Mouse (Mus musculus) heart, postnatal 25 days (tissue): ENCODE measurements around the gene Csrnp3. TPM values are rescaled to one million over a fixed set of nuclear protein-coding genes. Genes with fewer than 3 reads are reported as not detected.
"Not testable (repeated sequence)": the region's sequence is repeated elsewhere in the genome, so short reads cannot be mapped to it uniquely, and the experiment has no call there.

ENCODE experiments used
- DNase-seq: peaks from one replicate; pipeline ENCODE4 v3.0.0; 2022; ENCODE audit warnings: low spot score
- intact Hi-C: fragments of 180-260 bp; cut with DNase I; formaldehyde crosslinking; loops from one replicate; pipeline ENCODE4 v1.15.1; 2025
- total RNA-seq, 2 experiments: library from RNA; stranded (reverse); gene quantifications; 2 replicates each; pipeline ENCODE4 v1.2.3; 2021

Csrnp3 gene
- under 1 TPM; 0.22 to 0.23 TPM for total RNA-seq

DNA sequence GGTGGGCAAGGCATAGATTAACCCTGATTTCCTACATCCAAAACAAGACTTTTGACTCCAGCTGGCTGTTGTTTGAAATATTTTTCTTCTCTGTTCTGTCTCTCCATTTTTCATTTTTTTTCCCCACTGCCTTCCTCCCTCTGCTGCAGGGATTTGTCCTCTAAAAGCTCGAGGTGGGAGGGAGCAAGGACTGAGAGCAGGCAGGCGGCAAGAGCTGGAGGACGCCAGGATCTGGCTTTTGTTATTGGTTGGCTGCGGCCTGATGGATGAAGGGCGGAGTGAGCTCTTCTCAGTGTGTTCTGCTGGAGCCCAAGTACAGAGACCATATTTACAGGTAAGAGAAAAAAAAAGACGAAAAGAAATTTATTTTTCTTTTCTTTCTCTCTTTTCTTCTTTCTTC, at the start of gene Csrnp3:
Gene Csrnp3 (plus strand): TSS at position 217 of the 400 bp plus-strand sequence.
- DNase-seq, result no peak
- intact Hi-C loops, result no loop called here

GRCm38 (mm10) chr2:65801054-65801709, 44.4 kb upstream of the Csrnp3 start:
- intact Hi-C loops, result no loop called here
- DNase-seq, result no peak

DNA sequence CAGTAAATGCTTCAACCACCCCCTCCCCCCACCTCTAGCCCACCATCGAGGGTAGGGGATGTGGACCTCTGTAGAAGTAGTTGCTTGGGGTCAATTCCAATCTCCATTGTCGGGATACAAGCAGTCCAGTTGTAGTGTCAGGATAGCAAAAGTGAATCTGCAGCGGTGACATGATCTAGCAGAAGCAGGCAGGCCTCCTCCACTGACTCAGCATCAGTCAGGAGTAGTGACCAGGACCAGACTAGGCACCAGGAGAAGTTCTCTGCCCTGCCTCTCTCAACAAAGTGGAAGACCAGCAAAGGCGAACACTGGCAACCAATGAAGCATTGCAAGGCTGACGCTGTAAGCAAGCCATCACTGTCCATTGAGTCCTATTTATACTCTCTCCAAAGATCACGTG, 39.0 kb upstream of the Csrnp3 start:
- DNase-seq, result no peak
- intact Hi-C loops, result no loop called here

DNA sequence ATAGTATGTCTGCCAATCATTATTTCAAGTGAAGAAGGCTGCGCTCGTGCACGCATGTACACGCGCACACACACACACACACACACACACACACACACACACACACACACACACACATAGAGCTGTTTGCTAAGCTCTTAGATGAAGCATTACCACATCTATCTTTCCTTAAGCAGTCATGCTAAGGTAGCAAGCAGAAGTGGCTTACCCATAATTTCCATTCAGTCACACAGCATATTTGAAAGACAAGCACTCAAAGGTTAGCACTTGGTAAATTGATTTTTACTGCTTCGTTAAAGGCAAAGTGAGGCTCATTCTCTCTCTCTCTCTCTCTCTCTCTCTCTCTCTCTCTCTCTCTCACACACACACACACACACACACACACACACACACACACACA, 34.4 kb upstream of the Csrnp3 start:
- intact Hi-C loops, DNase-seq: not testable (repeated sequence)

DNA sequence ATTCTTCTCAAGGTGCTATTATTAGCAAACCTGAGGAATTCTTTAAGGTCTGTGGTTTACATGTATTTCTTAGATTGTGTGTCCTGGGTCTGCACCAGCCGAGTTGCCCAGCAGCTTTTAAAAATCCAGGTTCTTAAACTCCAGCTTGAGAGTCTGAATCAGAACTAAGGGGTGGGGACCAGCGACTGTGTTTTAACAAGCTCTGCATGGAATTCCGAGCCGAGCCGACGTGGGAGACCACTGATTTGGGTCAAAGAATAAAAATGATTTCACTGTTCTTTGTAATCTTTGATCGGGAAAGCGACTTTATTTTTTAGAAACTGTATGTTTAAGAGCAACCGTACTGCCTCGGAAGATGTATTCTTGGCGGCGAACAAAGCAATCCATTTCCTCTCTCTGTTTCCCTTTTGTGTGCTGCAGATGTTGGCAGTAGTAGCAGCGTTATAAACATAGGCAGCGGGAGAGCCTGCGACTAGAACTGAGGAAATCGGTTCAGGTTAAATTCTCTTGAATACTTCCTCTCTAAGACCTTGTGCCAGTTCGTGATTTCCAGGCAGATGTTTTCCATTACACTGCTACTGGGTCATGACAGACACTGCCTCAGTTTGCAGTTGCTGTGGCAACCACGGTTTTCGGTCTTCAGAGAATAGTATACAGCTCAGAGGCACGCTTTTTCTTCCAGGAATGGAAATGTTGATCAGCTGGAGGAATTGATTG, 27.3 kb upstream of the Csrnp3 start:
- no peak for DNase-seq
- intact Hi-C loops, result no loop called here

DNA sequence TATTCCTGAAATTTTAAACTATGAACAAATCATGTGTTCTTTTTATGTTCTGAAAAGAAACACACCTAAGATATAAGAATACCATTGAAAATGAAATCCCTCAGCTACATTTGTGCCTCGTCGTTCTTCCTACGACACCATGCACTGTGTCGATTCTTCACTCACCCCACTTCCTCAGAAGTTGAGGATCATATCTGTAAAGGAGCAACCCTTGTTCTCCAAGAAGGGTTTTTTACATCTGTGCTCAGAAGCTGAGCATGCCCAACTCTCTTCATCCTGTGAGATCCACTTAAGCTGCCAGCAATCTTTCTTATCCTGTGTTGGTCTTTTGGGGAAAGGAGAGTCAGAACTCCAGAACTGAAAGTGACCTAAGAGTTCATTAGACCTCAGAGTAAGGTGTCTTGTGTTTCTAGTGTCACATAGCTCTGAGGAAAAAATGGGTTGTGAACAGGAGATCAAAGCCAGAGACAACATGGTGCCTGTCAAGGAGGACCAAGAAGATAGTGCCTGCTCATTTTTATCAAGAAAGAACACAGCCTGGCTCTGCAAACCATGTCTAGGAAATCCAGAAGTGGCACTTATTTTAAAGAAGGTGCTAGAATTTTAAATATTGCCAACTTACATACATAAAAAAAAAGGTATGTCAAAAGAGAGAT, 25.3 kb upstream of the Csrnp3 start:
- no peak for DNase-seq
- intact Hi-C loops, result no loop called here

DNA sequence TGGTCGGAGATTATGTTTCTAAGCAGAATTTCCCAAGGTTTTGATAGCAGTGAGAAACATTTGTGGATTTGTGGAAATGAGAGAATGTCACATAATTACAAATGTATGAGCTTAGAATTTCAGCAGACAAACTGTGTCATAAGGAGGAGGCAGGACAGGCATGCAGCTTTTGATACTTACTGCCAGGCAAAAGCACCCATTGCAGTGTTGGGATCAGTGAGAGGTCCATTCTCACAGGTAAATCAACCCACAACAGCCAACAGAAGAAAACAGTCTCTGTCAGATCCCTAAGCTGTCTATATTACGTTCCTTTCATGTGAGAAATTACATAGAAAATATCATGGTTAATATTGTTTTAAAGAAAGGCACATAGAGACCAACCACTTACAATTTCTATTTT, 19.3 kb upstream of the Csrnp3 start:
- intact Hi-C loops, result no loop called here
- DNase-seq, result no peak

GRCm38 (mm10) chr2:65826801-65827200, 18.8 kb upstream of the Csrnp3 start:
- intact Hi-C loops, result no loop called here
- no peak for DNase-seq

- no peak for DNase-seq
- intact Hi-C loops, result no loop called here
Observed at GRCm38 (mm10) chr2:65828699-65829098, 16.9 kb upstream of the Csrnp3 start.

DNA sequence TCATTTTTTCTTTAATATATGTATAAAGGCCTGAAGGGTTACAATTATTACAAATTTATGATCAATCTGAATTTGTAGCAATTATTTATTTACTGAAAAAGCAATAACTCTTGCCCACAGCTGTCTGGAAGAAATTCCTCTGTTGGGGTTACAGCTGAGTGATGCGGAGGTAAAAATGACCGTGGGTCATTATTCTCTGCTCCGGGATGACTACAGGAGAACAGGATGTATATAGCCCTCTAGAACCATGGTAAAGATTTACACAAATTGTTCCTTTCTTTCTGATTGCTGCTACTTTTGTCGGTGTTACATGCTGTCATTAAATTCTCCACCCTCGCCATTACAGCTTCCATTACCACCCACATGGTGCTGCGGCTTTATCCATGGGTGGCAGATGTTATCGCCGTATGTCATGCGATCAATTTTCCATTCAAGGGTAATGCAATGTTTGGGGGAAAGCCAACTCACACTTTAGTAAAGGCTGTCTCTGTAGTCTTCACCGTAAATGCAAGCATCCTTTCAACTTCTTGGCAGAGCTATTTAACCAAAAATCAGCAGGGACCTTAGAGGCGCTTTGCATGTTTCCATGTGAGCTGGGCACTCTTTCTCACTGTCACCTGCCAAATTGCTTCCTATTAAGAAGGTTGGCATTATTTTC, 12.7 kb upstream of the Csrnp3 start:
- intact Hi-C loops, result no loop called here
- DNase-seq, result no peak

DNA sequence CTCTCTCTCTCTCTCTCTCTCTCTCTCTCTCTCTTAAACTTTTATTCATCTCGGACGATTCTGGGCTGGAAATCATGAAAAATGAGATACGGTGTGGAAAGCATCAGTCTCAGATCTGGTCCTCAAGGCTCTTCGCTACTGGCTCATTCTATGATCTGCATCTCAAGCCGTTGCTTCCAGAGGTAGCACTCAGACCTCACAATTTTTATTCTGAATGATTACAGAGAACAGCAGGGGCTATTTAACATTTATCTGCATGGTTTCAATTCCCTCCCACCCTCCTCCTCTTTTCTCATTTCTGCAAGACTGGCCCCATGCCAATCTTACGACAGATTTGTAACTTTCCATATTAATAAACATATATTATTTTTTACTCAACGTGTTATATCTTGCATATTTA, 12.1 kb upstream of the Csrnp3 start:
- intact Hi-C loops, result no loop called here

GRCm38 (mm10) chr2:65841606-65842005, 4.0 kb upstream of the Csrnp3 start:
- intact Hi-C loops, result no loop called here
- DNase-seq, result no peak

More for the DNA sequence above, 12.1 kb upstream of the Csrnp3 start:
- no peak for DNase-seq

DNA sequence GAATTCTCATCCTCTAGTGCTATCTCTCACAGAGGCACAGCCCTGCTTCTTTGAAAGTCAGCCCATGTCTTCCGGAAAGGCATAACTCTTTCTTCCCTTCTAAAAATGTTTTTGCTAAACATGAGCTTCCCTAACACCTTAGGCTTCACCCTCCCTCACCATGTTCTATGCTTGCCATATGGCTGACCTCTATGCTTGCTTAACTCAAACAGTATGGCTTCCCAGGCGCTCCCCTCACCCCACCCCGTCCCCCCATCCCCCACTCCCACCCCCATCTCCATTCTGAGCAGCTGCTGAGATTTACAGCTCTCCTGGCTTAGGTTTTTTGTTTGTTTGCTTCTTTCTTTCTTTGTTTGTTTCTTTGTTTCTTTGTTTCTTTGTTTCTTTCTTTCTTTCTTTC, 3.2 kb upstream of the Csrnp3 start:
- DNase-seq, result no peak
- intact Hi-C loops, result no loop called here

GRCm38 (mm10) chr2:65846000-65846755, 611 bp downstream of the Csrnp3 start:
- no peak for DNase-seq
- intact Hi-C loops, result no loop called here

DNA sequence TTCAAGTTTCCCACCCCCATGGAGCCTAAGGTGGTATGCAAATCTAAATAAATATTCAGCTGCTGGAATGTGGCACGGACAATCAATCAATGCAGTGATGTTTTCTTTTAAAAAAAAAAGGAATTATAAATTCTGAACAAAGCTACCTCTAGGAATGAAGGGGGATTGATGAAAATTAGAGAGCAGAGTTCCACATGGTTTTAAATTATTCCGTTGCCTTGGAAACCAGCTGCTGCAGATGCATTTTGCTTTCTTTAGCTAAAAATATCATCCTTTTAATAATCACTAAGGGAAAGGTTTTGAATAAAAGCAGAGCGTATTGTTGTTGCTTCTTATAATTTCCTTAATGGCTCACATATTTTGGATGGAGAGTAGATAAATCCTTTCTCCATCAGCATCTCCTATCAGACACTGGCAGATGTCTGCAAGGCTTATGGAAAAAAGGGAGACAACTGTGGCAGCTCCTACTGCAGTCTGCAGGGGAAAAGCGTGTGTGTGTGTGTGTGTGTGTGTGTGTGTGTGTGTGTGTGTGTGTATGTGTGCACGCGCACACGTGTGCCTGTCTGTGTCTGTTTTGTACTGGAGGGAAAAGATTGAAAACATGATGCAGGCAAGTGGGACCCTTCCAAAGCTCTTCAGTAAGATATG, 2.0 kb downstream of the Csrnp3 start:
- no peak for DNase-seq
- intact Hi-C loops, result no loop called here

- no peak for DNase-seq
- intact Hi-C loops, result no loop called here
Observed at GRCm38 (mm10) chr2:65848706-65849105, 3.1 kb downstream of the Csrnp3 start.

DNA sequence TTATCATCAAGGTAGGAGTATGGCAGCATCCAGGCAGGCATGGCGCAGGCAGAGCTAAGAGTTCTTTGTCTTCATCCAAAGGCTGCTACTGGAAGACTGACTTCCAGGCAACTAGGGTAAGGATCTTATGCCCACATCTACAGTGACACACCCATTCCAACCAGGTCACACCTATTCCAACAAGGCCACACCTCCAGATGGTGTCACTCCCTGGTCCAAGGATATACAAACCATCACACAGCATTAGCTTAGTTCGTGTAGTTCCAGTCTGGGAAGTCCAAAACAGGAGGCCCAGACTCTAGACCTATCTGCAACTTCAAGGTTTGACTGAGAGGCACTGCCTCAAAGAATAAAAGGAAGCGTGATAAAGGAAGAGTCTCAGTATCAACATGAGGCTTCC, 4.7 kb downstream of the Csrnp3 start:
- intact Hi-C loops, DNase-seq: not testable (repeated sequence)

- no peak for DNase-seq
- intact Hi-C loops, result no loop called here
Observed at GRCm38 (mm10) chr2:65856791-65857190, 11.2 kb downstream of the Csrnp3 start.
